Mouse (Mus musculus) layer of hippocampus, adult 8-10 months (tissue): ENCODE results near the gene Traf3ip1. TPM values are rescaled to one million over a fixed set of nuclear protein-coding genes. Genes with fewer than 3 reads are reported as not detected.

Experiments
- total RNA-seq, 4 experiments: library from RNA; stranded (reverse); gene quantifications; 2 replicates each; pipeline ENCODE4 v1.2.4; 2022

Gene Traf3ip1
- total RNA-seq, 4 experiments from 2014 or later = 13.3 to 14.6 (median 13.8) TPM

Other genes with a start within 250 kb of the Traf3ip1 start
- gene Ube2f, start 244.3 kb upstream of the Traf3ip1 start, total RNA-seq = 10 to 100 TPM; 48.0 to 48.9 (median 48.6) TPM
- gene Scly, start 196.3 kb upstream of the Traf3ip1 start, total RNA-seq = 10 to 100 TPM; 21.8 to 24.6 (median 22.2) TPM
- gene Espnl, start 172.6 kb upstream of the Traf3ip1 start, total RNA-seq = under 1 TPM in 1 of 4 experiments, not detected in 3; 0.16 TPM
- not detected for gene Klhl30, start 143.6 kb upstream of the Traf3ip1 start, total RNA-seq
- gene Erfe, start 128.2 kb upstream of the Traf3ip1 start, total RNA-seq = not detected
- 10 to 100 TPM; 58.7 to 73.1 (median 64.3) TPM for gene Ilkap, start 95.8 kb upstream of the Traf3ip1 start, total RNA-seq
- 10 to 100 TPM; 15.0 to 20.8 (median 16.2) TPM for gene Hes6, start 80.6 kb upstream of the Traf3ip1 start, total RNA-seq
- 10 to 100 TPM; 20.4 to 37.6 (median 30.4) TPM for gene Per2, start 35.3 kb upstream of the Traf3ip1 start, total RNA-seq
- gene Asb1, start 45.9 kb downstream of the Traf3ip1 start, total RNA-seq = 10 to 100 TPM; 34.7 to 38.2 (median 36.4) TPM